Mouse (Mus musculus): ENCODE measurements at regions not wholly inside any gene's neighbourhood (a gene's known extent, or its start where the extent isn't known, plus 50 kb on each side); places are given as distances from the start of the nearest gene placed in this dataset.

- no peak for TF ChIP-seq MAFK (IDR thresholded peaks at IDR 0.05; ENCODE audit: insufficient replicate concordance, low read length)
- no peak for TF ChIP-seq ZNF384 (IDR thresholded peaks at IDR 0.05; ENCODE audit: low read depth, low read length)
- no peak for TF ChIP-seq SMC3 (IDR thresholded peaks at IDR 0.05; ENCODE audit: low read depth, low read length)
- TF ChIP-seq RAD21 (IDR thresholded peaks at IDR 0.05; ENCODE audit: low read depth, low read length) = no peak
- no peak for TF ChIP-seq NELFE (IDR thresholded peaks at IDR 0.05; ENCODE audit: low read depth, low read length)
- TF ChIP-seq E2F4 (IDR thresholded peaks at IDR 0.05; ENCODE audit: insufficient replicate concordance, low read depth, low read length) = no peak
- TF ChIP-seq TBP (conservative IDR thresholded peaks at IDR 0.05; ENCODE audit: low read depth, low read length) = no peak
- TF ChIP-seq POLR2AphosphoS2 (IDR thresholded peaks at IDR 0.05; ENCODE audit: low read depth, low read length) = no peak
- TF ChIP-seq USF1 (IDR thresholded peaks at IDR 0.05; ENCODE audit: low read depth, low read length) = no peak
- no peak for TF ChIP-seq EP300 (IDR thresholded peaks at IDR 0.05; ENCODE audit: low read length)
- TF ChIP-seq MAX (IDR thresholded peaks at IDR 0.05; ENCODE audit: low read length) = no peak
- TF ChIP-seq ZMIZ1 (IDR thresholded peaks at IDR 0.05; ENCODE audit: low read depth, low read length) = no peak
- in situ Hi-C loops (cut with MboI; ENCODE audit: low pct_ligation_motif_present, low pct_unique_long_range_greater_than_20kb, low sequenced_read_pairs) = no loop called here
- no peak overlapping the region for H3K27ac ChIP-seq (ENCODE audit: insufficient read depth, low read depth)
- H3K9ac ChIP-seq (ENCODE audit: insufficient read depth, low read depth) = no peak overlapping the region
- no peak for DNase-seq (ENCODE audit: extremely low read depth)
- no peaks in the 10 kb centered on the region for H3K9me3 ChIP-seq (replicated peaks; ENCODE audit: low read length)
- no peaks in the 10 kb centered on the region for H3K36me3 ChIP-seq (replicated peaks in 1 of 2; ENCODE audit: control insufficient read depth in 1 of 2, insufficient read depth in 1 of 2, low read length in 1 of 2)
- H3K4me3 ChIP-seq (replicated peaks in 1 of 3; ENCODE audit: low read depth in 2 of 3, low read length in 2 of 3, poor library complexity in 1 of 3) = no peak overlapping the region
- H3K4me1 ChIP-seq (ENCODE audit: control insufficient read depth in 1 of 2, insufficient read depth in 2 of 2) = no peaks in the 10 kb centered on the region
- dilution Hi-C loops (cut with MboI; ENCODE audit: extremely low pct_ligation_motif_present, extremely low pct_unique_long_range_greater_than_20kb, low sequenced_read_pairs) = no loop called here
- H3K27me3 ChIP-seq (replicated peaks) = no peaks in the 10 kb centered on the region
- no peaks in the 10 kb centered on the region for H3K79me2 ChIP-seq (replicated peaks; ENCODE audit: control insufficient read depth, extremely low read depth, insufficient read depth, poor library complexity, severe bottlenecking)
- no peak overlapping the region for H3K4me2 ChIP-seq (ENCODE audit: insufficient read depth, low read depth, poor library complexity, severe bottlenecking)
Observed at GRCm38 (mm10) chr5:75847966-75848365, 130.3 kb downstream of the Kdr start.

GRCm38 (mm10) chr5:75847341-75847740 is 130.9 kb downstream of the Kdr start:
- DNase-seq (ENCODE audit: extremely low read depth) = no peak
- dilution Hi-C loops (cut with MboI; ENCODE audit: extremely low pct_ligation_motif_present, extremely low pct_unique_long_range_greater_than_20kb, low sequenced_read_pairs) = no loop called here

More at GRCm38 (mm10) chr5:75847341-75847740, 130.9 kb downstream of the Kdr start:
- Histone ChIP-seq H3K9me3 (replicated peaks; ENCODE audit: low read length) (no peaks in the 10 kb centered on the region), H3K4me3 (replicated peaks in 1 of 3; ENCODE audit: low read depth in 2 of 3, low read length in 2 of 3, poor library complexity in 1 of 3) (no peak overlapping the region), H3K4me2 (ENCODE audit: insufficient read depth, low read depth, poor library complexity, severe bottlenecking) (no peak overlapping the region), H3K27me3 (replicated peaks) (no peaks in the 10 kb centered on the region), H3K27ac (ENCODE audit: insufficient read depth, low read depth) (no peak overlapping the region), H3K79me2 (replicated peaks; ENCODE audit: control insufficient read depth, extremely low read depth, insufficient read depth, poor library complexity, severe bottlenecking) (no peaks in the 10 kb centered on the region), H3K36me3 (replicated peaks in 1 of 2; ENCODE audit: control insufficient read depth in 1 of 2, insufficient read depth in 1 of 2, low read length in 1 of 2) (no peaks in the 10 kb centered on the region), H3K9ac (ENCODE audit: insufficient read depth, low read depth) (no peak overlapping the region), H3K4me1 (ENCODE audit: control insufficient read depth in 1 of 2, insufficient read depth in 2 of 2) (no peaks in the 10 kb centered on the region)
- in situ Hi-C loops (cut with MboI; ENCODE audit: low pct_ligation_motif_present, low pct_unique_long_range_greater_than_20kb, low sequenced_read_pairs) = no loop called here
- TF ChIP-seq MEF2A (IDR thresholded peaks at IDR 0.05; ENCODE audit: borderline replicate concordance, low read depth, low read length) (no peak), JUND (conservative IDR thresholded peaks at IDR 0.05; ENCODE audit: low read depth, low read length) (no peak), USF2 (conservative IDR thresholded peaks at IDR 0.05; ENCODE audit: low read depth, low read length) (no peak), E2F4 (IDR thresholded peaks at IDR 0.05; ENCODE audit: insufficient replicate concordance, low read depth, low read length) (no peak), POLR2A (IDR thresholded peaks at IDR 0.05; ENCODE audit: low read depth, low read length) (no peak), MAFK (IDR thresholded peaks at IDR 0.05; ENCODE audit: insufficient replicate concordance, low read length) (no peak), USF1 (IDR thresholded peaks at IDR 0.05; ENCODE audit: low read depth, low read length) (no peak), ZMIZ1 (IDR thresholded peaks at IDR 0.05; ENCODE audit: low read depth, low read length) (no peak), CTCF (conservative IDR thresholded peaks at IDR 0.05 in 1 of 2, IDR thresholded peaks at IDR 0.05 in 1 of 2; ENCODE audit: low read depth in 2 of 2, low read length in 2 of 2) (no peak), MAZ (IDR thresholded peaks at IDR 0.05; ENCODE audit: low read depth, low read length) (no peak), ZC3H11A (IDR thresholded peaks at IDR 0.05; ENCODE audit: low read depth, low read length) (no peak), EP300 (IDR thresholded peaks at IDR 0.05; ENCODE audit: low read length) (no peak)

Measured in CH12.LX (cell line).